Mouse (Mus musculus): ENCODE data around the gene Mrpl41.
A peak's percentile ranks its signal among the peaks of the same experiment; 100 is the strongest.
"Not testable (repeated sequence)": the region's sequence is repeated elsewhere in the genome, so short reads cannot be mapped to it uniquely, and the experiment has no call there.

Gene Mrpl41

GRCm38 (mm10) chr2:24974906-24975703 lies at the start of gene Mrpl41:
Gene Mrpl41 (minus strand): TSS chr2:24975098.
- peak; percentile 96 to 99 for DNase-seq

DNA sequence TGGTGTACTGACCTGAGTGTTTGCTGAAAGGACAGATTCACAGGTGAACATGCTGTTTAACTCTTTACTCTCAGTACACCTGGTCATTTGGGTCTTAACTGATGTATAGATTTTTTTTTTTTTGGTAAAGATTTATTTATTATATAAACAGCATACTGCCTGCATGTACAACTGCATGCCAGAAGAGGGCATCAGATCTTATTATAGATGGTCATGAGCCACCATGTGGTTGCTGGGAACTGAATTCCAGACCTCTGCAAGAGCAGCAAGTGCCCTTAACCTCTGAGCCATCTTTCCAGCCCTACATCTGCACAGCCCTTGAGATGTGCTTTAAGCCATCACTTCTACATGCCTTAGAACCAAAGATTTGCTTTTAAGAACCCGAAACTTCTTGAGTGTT lies 47.8 kb upstream of the Mrpl41 start:
- no peak for DNase-seq

DNA sequence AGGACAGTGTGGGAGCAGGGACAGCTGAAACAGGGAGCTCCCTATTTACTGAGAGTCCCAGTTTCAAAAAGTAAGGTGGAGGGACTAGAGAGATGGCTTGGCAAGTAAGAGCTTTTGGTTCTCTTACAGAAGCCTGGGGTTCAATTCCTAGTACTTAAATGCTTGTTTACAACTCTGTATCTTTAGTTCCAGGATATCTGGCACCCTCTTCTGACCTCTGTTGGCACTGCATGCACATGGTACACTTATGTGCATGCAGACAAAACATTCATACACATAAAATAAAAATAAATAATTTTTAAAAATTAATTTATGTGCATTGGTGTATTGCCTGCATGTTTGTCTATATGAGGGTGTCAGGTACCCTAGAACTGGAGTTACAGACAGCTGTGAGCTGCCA lies 33.4 kb upstream of the Mrpl41 start:
- DNase-seq: no peak

GRCm38 (mm10) chr2:25006767-25007166 lies 31.9 kb upstream of the Mrpl41 start:
- no peak for DNase-seq

- DNase-seq: no peak
Measured at GRCm38 (mm10) chr2:25003946-25004786, 29.3 kb upstream of the Mrpl41 start.

DNA sequence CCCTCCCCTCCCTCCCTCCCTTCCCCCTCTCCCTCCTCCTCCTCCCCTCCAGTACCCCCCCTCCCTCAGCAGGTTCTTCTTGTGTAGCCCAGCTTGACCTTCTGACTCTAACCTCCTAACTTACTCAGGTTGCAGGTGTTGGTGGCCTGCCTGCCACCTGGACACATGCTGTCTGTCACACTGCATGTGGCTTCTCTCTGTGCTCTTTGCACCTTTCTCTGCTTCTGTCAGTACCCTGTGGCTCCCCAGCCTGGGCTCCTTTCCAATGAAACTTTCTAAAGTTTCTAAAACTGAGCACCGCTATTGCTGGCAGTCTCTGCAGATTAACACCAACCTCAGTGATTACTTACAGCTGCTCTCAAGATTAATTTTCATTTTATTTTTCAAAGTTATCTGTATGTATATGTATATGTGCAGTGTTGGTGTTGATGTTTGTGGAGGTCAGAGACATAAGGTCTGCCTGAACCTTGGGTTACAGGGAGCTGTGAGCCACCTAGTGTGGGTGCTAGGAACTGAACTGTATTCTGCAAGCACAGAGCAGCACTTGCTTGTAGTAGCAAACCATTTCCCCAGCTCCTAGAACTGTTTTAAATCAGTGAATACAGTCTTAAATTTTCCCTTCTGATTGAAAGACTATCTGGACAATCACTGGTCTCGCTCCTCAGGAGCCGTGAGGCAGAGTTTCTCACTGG lies 25.8 kb upstream of the Mrpl41 start:
- peak; percentile 19 to 32 for DNase-seq

DNA sequence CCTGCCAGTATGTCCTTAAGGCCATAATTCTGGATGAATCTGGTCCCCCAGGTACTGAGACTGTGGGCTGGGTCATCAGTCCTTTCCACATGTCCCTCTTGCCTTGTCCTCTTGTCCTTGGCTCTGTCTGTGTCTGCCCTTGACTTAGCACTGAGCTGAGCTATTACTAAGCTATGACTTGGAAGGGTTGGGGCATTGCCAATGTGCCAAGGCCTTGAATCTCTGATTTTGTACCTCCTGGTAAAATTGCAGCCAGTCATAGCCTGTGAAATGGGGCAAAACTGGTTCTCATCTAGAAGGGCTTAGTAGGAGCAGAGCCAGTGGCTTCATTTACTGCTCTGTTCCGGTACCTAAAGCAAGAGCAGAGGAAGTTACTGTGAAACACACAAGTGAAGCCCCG lies 21.6 kb upstream of the Mrpl41 start:
- no peak for DNase-seq

- no peak for DNase-seq
Measured at GRCm38 (mm10) chr2:24995332-24995731, 20.4 kb upstream of the Mrpl41 start.

DNA sequence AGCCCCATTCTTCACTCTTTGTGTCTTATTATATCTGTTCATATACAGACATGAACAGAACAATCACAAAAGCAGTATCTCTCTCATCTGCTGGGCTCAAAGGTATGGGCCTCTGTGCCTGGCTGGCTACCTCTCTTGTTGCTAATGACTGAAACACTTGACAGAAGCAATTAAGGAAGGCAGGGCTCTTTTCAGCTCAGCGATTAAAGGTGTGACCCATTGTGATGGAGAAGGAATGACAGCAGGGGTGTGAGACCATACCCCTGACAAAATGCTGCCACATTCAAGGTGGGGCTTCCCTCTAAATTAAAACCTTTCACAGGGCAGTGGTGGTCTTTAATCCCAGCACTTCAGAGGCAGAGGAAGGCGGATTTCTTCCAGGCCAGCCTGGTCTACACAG lies 12.9 kb upstream of the Mrpl41 start:
- DNase-seq: no peak

- DNase-seq: no peak
Measured at GRCm38 (mm10) chr2:24976960-24977359, 2.1 kb upstream of the Mrpl41 start.

- DNase-seq: peak; percentile 49 to 62
Measured at GRCm38 (mm10) chr2:24975704-24976297, 903 bp upstream of the Mrpl41 start, which contains the start of gene Pnpla7. Gene Pnpla7 (plus strand): TSS chr2:24976033.

- DNase-seq: not testable (repeated sequence)
Measured at GRCm38 (mm10) chr2:24974452-24974851, 446 bp downstream of the Mrpl41 start.

DNA sequence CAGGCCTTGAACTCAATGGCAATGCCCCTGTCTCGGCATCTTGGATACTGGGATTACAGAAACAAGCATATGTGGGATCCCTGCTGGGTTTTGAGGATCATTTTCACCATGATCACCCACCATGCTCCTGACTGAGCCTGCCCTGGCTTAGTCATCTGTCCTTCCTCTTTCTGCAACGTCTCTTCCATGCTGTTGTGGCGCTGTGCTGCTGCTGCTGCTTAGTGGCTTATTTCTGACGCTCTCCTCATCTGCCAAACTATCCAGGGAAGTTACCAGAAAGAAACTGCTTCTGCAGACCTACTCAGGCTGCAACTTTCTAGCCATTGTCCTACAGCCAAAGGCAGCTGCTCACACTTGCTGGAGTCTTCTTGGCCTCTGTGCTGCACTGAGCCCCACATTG lies 4.5 kb downstream of the Mrpl41 start:
- no peak for DNase-seq

DNA sequence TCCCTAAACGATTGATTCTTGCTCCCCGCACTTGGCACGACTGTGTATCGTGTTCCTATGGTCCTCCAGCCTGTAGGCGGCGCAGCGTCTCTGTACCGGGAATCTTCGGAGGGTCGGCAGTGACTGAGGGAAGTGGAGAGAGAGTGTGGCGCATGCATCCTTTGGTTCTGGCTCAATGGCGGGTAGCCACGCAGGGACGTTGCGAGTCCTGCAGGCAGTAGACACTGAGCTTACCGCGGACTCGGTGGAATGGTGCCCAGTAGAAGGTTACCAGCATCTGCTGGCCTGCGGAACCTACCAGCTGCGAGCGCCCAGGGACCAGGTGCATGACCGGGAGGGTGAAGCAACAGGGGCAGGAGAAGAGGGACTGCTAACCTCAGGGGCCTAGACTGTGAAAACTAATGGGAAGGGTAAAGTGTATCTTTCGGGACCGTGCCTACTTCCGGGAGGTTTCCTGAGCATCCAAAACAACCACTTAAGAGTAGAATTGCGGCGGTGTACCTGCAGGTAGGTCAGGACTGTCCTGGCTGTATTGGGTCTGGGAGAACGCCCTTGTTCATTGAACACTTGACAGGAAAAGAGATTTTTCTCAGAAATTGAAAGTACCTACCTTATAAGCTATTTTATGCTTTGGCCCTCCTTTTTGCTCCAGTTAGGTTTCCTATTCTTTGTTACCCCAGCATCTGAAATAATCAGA lies 12.4 kb downstream of the Mrpl41 start, which contains the start of gene Dph7:
TSS of gene Dph7 (plus strand) at position 97 of the 697 bp plus-strand sequence.
- peak; percentile 89 to 92 for DNase-seq

DNA sequence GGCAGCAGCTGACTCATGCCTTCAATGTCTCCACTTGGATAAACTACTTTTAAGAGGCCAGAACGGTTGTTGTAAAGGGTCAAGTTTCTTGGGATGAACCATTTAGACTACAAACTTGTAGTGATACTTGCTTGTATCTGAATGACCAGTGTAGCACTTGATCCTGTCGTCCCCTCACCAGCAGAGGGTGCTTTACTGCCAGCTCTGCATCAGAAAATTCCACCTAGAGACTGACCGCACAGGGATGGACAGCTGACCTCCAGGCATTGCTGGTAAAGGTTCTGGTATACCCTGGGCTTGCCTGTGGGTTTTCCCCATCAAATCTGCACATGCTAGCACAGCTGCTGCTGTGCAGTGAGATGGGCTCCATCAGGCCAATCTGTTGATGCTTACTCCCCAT lies 14.0 kb downstream of the Mrpl41 start:
- peak in 1 of 2 experiments; percentile 38 for DNase-seq

- no peak for DNase-seq
Measured at GRCm38 (mm10) chr2:24952537-24953055, 22.3 kb downstream of the Mrpl41 start.

- peak in 1 of 2 experiments; percentile 20 for DNase-seq
Measured at GRCm38 (mm10) chr2:24950189-24950535, 24.7 kb downstream of the Mrpl41 start.

- peak; percentile 98 to 99 for DNase-seq
Measured at GRCm38 (mm10) chr2:24949421-24950188, 25.3 kb downstream of the Mrpl41 start, which contains the start of gene Zmynd19. Gene Zmynd19 (plus strand): TSS chr2:24949792.

- DNase-seq: not testable (repeated sequence)
Measured at GRCm38 (mm10) chr2:24944304-24944703, 30.6 kb downstream of the Mrpl41 start.

DNA sequence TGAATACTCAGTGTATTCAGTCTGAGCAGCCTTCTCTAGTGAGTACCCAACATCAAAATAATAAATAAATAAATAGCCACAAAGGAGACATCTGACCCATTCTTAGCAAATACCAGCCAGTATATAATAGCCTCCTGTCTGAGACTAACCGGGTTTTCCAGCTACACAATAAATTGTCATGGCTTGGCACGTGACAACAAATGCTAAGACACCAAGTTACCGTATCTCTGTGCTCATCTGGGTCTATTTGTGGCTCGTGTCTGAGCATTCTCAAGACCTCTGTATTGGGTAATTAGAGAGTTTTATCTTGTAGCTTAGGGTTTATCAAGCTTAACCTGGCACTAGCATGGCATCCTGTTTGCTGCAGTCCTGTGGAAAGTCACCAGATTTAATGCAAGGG lies 32.8 kb downstream of the Mrpl41 start:
- no peak for DNase-seq

Measured in cerebellum, adult 18-20 months (tissue).